Mouse (Mus musculus): ENCODE data around the gene Nxpe3.

Nxpe3 gene

DNA sequence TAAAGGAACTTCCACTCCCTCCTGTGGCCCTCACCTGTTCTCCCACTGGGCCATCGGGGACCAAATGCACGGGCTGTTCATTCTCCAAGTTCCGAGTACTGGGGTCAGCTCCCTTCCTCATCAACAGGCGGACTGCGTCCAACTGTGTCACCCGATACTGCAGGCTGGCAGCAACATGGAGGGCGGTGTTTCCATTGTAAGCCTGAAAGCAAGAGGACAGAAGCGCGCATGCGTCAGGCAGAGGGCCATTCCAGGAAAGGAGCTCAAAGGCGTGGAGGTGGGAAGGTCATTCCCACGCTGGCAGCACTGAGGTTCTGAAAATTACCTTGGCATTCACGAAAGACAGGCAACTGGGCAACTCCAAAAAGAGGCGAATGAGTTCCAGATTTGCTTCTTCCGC is 81.2 kb downstream of the Nxpe3 start:
- in situ Hi-C loops (cut with MboI; ENCODE audit: low sequenced_read_pairs), result no loop called here

DNA sequence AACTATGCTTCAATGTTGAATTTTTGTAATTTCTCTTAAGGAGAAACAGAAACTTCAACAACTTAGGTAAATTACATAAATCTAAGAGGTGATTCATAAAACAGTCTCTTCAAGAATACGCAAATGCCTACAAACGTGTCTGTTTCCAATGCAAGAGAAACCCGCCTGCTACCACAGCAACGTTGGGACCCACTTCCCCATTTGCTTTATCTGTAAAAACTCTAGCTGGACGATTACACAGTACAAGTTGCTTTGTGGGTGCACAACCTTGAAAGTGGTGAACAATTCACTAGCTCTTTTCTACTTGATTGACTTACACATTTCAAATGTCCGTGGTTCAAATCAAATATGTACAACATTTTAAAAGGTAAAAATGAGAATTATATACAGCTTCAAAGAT is 83.3 kb downstream of the Nxpe3 start:
- in situ Hi-C loops (cut with MboI; ENCODE audit: low sequenced_read_pairs), result no loop called here

DNA sequence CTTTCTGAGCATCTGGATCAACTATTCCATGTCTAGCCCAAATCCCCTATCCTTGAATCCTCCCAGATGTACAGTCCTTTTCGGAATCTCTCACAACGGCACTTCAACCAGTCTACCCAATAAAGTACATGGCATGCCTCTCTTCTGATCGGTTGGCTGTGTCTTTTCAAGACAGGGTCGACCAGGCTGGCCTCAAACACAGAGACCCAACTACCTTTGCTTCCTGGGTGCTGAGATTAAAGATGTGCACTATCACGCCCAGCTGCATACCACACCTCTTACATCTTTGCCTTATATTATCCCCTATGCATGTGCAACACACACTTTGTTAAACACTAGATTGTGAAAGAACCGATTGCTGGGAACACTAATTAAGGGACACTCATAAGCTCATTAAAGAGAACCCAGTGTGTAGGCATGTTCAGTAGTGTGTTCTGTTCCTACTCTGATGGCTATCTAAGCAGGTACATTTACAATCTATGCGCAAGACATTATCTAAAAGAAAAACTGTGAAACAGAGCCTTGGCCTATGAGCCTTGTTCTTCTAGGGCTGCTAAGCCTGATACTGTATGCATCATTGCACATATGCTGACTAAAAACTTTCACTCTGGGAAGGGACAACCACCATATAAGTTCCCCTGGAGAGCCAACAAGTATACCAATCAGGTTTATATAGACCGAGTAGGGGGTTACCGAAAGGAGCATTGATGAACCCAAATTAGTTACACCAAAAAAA is 85.1 kb downstream of the Nxpe3 start:
- in situ Hi-C loops (cut with MboI; ENCODE audit: low sequenced_read_pairs), result no loop called here

DNA sequence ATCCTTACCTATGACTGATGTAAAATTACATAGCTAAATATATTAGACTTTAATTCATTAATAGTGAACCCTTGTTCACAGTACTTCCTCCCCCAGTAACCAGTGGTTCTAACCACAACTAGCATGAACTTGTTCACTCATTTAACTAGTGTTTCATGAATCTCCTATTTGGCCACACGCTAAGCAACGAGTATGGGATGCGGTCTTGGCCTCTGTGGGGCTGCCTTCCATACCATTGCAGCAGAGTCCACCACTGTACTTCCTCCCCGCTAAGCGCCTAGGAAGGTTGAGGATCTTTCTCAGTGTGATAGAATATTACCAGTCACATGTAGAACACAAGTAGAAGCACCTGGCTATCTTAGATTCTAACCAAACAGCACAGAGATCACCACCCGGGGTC is 85.7 kb downstream of the Nxpe3 start:
- in situ Hi-C loops (cut with MboI; ENCODE audit: low sequenced_read_pairs), result no loop called here

DNA sequence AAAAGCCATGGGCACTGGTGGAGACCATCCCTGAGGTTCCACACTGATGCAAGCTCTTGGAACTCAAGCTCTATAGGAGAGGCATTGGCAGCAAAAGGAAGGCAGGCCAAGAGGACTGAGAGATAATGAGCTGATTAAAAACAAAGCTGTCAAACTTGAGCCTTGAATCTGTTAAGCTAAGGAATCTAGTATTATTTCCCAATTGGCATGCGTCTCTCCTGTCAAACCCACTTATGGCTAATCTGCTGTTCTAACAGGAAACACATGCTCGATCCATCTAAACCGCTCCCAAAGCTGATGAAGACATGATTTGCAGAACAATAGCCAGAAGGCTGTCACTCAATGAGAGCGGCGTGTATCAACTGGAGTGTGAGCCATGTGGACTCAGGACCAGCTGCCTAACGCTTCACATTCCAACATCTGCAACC is 87.6 kb downstream of the Nxpe3 start:
- in situ Hi-C loops (cut with MboI; ENCODE audit: low sequenced_read_pairs), result no loop called here

DNA sequence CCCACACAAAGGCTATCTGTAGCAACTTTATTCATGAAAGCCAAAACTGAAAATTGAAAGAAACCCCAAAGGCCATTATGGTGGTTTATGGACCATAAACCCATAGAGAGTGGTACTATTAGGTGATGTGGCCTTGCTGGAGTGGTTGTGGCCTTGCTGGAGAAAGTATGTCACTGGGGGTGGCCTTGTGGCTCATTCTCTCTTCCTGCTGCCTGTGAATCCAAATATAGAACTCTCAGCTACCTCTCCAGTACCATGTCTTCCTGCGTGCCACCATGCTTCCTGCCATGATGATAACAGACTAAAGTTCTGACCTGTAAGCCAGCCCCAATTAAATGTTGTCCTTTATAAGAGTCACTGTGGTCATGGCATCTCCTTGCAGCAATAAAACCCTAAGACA is 90.3 kb downstream of the Nxpe3 start:
- in situ Hi-C loops (cut with MboI; ENCODE audit: low sequenced_read_pairs), result no loop called here

DNA sequence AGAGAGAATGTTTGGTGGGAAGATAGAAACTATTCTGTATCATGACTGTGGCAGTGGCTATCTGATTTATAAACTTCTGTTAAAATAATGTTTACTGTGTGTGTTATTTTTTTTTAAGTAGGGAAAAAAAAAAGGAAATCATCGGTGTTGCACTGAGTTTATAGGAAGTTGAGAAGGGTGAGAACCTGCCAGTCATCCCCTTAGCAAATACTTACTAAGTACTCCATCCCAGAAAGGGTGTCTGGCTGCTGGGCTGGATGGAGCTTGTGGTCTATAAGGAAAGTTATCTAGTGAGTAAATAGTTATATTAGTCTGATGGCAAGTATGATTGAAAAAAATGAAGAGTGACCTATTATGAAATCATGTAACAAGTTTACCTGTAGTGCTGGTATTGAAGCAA is 93.5 kb downstream of the Nxpe3 start:
- in situ Hi-C loops (cut with MboI; ENCODE audit: low sequenced_read_pairs), result no loop called here

DNA sequence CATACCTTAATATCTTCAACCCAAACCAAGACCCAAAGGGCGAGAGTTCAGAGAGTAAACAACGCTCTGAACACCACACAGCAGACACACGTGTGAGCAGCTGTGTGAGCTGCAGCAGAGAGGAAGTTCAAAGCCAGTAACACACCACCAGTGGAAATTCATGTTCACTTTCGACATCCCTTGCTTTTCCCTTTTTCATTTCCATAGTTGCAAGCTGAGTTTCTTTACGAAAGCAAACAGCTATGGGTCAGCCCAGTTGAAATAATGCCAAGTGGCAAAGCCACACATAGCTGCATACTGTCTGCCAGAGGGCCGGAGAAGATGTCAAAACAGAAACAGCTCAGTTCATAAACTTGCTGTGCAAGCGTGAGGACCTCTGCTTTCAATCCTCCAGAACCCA is 96.2 kb downstream of the Nxpe3 start:
- in situ Hi-C loops (cut with MboI; ENCODE audit: low sequenced_read_pairs), result no loop called here

DNA sequence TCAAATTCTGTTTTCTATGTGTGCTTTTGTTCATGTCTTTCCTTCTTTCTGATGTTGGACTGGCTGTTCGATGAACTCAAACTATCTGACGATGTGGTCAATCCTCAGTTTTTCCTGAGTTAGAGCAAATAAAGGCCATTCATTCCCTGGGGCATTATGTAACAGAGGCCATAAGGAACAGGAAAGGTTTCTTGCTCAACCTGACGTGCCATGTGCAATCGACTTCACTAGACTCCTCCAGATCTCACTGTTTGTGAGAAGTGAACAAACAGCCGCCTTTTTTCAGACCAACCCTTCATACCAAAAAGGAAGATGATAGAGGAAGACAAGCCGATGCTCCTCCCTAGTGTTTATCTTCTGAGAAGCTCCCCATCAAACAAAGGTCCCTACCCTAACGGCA is 104.8 kb downstream of the Nxpe3 start:
- in situ Hi-C loops (cut with MboI; ENCODE audit: low sequenced_read_pairs), result no loop called here
